Mouse (Mus musculus): ENCODE measurements around the gene Dio3. TPM values are rescaled to one million over a fixed set of nuclear protein-coding genes. Genes with fewer than 3 reads are reported as not detected.

Gene Dio3
- polyA plus RNA-seq, 2 experiments, result 0.13 TPM; not detected in 1

DNA sequence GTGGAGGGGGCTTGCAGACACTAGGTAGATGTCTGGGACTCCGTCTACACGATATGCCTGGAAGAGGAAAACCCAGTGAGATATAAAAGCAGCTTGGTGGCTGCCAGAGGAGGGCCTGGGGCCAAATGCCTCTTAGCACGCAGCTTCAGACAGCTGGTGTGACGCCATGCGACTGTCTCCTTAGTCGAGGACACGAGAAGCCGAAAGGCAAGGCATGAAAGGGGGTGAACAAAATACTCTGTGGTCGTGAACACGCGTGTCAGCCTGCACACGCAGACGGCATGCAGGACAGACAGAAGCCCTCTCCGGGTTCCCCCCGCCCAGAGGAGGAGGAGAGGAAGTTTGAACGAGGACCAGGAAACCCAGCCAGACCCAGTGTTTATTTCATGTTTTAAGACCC, 16.0 kb downstream of the Dio3 start:
- Histone ChIP-seq H3K27ac (no peak overlapping the region), H3K4me1 (replicated peaks; ENCODE audit: control insufficient read depth in 2 of 2, insufficient read depth in 2 of 2, low read length in 1 of 2) (no peaks in the 10 kb centered on the region), H3K9me3 (ENCODE audit: control insufficient read depth, low read length) (no peaks in the 10 kb centered on the region), H3K9ac (replicated peaks) (no peak overlapping the region), H3K27me3 (ENCODE audit: control insufficient read depth, insufficient read depth, low read length) (no peaks in the 10 kb centered on the region), H3K4me3 (ENCODE audit: insufficient read depth in 1 of 2, low read depth in 2 of 2, low read length in 2 of 2) (no peak overlapping the region), H3K4me2 (ENCODE audit: low read depth) (no peak overlapping the region), H3K36me3 (replicated peaks; ENCODE audit: control insufficient read depth, insufficient read depth, low read depth) (no peaks in the 10 kb centered on the region)
- no peak for DNase-seq (ENCODE audit: low read depth in 3 of 3, low spot score in 3 of 3)
- no peak for TF ChIP-seq EP300 (IDR thresholded peaks at IDR 0.05; ENCODE audit: low read depth)
- TF ChIP-seq CTCF (IDR thresholded peaks at IDR 0.05; ENCODE audit: low read depth), result no peak
- ATAC-seq (ENCODE audit: insufficient read depth), result no peak
- WGBS (ENCODE audit: insufficient replicate concordance), result 65% methylated on average over 16 of the region's 16 CpGs

DNA sequence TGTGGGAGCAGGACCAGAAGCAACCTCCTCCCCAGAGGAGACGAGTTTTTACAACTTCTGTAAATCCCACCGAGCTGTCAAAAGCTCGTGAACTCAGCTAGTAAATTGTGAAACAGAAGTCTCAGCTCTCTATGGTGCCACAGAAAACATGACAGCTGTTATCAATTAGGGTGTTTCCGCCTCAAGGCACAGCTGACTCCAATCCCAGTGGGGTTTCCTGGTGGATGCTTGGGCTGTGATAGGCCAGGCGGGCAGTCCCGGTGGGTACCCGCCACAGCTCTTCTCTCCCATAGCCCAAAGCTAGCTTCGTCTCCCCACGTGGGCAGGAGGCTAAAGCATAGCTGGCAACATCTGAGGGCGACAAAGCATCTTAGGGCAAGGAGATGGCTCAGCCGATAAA, 19.8 kb downstream of the Dio3 start:
- no peak for DNase-seq (ENCODE audit: low read depth in 3 of 3, low spot score in 3 of 3)
- H3K4me1 ChIP-seq (replicated peaks; ENCODE audit: control insufficient read depth in 2 of 2, insufficient read depth in 2 of 2, low read length in 1 of 2), result no peaks in the 10 kb centered on the region

DNA sequence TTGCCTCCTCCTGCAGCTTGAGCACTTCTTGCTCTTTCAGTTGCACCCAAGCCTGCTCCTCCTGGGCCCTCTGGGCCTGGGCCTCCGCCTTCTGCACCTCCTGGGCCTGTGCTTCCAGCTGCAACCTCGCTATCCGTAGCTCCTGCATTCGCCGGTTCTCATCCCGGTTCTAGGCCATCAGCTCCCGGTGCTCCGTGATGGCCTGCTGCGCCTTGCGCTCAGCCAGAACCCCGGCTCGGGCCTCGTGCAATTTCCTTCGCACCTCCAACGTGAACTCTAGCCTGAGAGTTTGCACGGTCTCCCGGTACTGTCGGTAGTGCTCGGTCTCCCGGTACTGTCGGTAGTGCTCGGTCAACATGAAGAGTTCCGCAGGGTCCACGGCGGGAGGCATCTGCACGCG, 40.8 kb downstream of the Dio3 start:
- H3K36me3 ChIP-seq (replicated peaks; ENCODE audit: control insufficient read depth, insufficient read depth, low read depth), result no peaks in the 10 kb centered on the region
- no peak overlapping the region for H3K4me3 ChIP-seq (ENCODE audit: insufficient read depth in 1 of 2, low read depth in 2 of 2, low read length in 2 of 2)
- no peak overlapping the region for H3K27ac ChIP-seq
- H3K9me3 ChIP-seq (ENCODE audit: control insufficient read depth, low read length), result no peaks in the 10 kb centered on the region
- H3K4me1 ChIP-seq (replicated peaks; ENCODE audit: control insufficient read depth in 2 of 2, insufficient read depth in 2 of 2, low read length in 1 of 2), result no peaks in the 10 kb centered on the region
- H3K9ac ChIP-seq (replicated peaks), result no peak overlapping the region
- TF ChIP-seq EP300 (IDR thresholded peaks at IDR 0.05; ENCODE audit: low read depth), result no peak
- TF ChIP-seq CTCF (IDR thresholded peaks at IDR 0.05; ENCODE audit: low read depth), result no peak
- H3K4me2 ChIP-seq (ENCODE audit: low read depth), result no peak overlapping the region
- ATAC-seq (ENCODE audit: insufficient read depth), result no peak
- 74% methylated on average over 27 of the region's 27 CpGs for WGBS (ENCODE audit: insufficient replicate concordance)
- no peaks in the 10 kb centered on the region for H3K27me3 ChIP-seq (ENCODE audit: control insufficient read depth, insufficient read depth, low read length)
- no peak for DNase-seq (ENCODE audit: low read depth in 3 of 3, low spot score in 3 of 3)

More for the DNA sequence above, 19.8 kb downstream of the Dio3 start:
- WGBS (ENCODE audit: insufficient replicate concordance), result 40% methylated on average over 11 of the region's 11 CpGs
- Histone ChIP-seq H3K27ac (no peak overlapping the region), H3K4me3 (ENCODE audit: insufficient read depth in 1 of 2, low read depth in 2 of 2, low read length in 2 of 2) (no peak overlapping the region), H3K9me3 (ENCODE audit: control insufficient read depth, low read length) (no peaks in the 10 kb centered on the region), H3K27me3 (ENCODE audit: control insufficient read depth, insufficient read depth, low read length) (no peaks in the 10 kb centered on the region), H3K4me2 (ENCODE audit: low read depth) (no peak overlapping the region), H3K9ac (replicated peaks) (no peak overlapping the region), H3K36me3 (replicated peaks; ENCODE audit: control insufficient read depth, insufficient read depth, low read depth) (no peaks in the 10 kb centered on the region)
- ATAC-seq (ENCODE audit: insufficient read depth), result no peak
- TF ChIP-seq EP300 (IDR thresholded peaks at IDR 0.05; ENCODE audit: low read depth) (no peak), CTCF (IDR thresholded peaks at IDR 0.05; ENCODE audit: low read depth) (no peak)

Small RNA genes within 50 kb of the gene (microRNA-seq; reads per million reads assigned to microRNA genes)
- 76.9 reads per million, percentile 45 among the genes with 10 or more reads in this experiment for gene Mir1247

Other genes with a start within 250 kb of the Dio3 start
- 13.8 and 22.6 TPM in 2 replicates for gene Ppp2r5c, start 168.1 kb downstream of the Dio3 start, polyA plus RNA-seq (2012; rRNA removed)
- gene Ppp2r5c, start 168.1 kb downstream of the Dio3 start, polyA plus RNA-seq (2014; fragmentation: Nextera tagmentation; extraction: Ambion mirVana), result 70.8 and 75.6 TPM in 2 replicates

Data from liver, embryonic 14.5 days (tissue).